Mouse (Mus musculus) thymus, postnatal 0 days (tissue): ENCODE measurements around the gene Ttc1. TPM values are rescaled to one million over a fixed set of nuclear protein-coding genes. Genes with fewer than 3 reads are reported as not detected.

ENCODE experiments used
- DNase-seq: peaks from one replicate; pipeline ENCODE4 v3.0.0-alpha.2; 2015; ENCODE audit warnings: low spot score
- polyA plus RNA-seq: library from polyadenylated mRNA; unstranded; fragments of >200 nt; fragmentation: Nextera tagmentation; extraction: Ambion mirVana; gene quantifications from 2 replicates; pipeline ENCODE4 v1.2.1, GENCODE M21; 2015

Ttc1 gene
- 83.2 and 87.5 TPM in 2 replicates for polyA plus RNA-seq

- peak; percentile 98 for DNase-seq
Measured at GRCm38 (mm10) chr11:43747233-43748226, at the start of gene Ttc1. Gene Ttc1 (minus strand): TSS chr11:43748008.

- no peak for DNase-seq
Measured at GRCm38 (mm10) chr11:43795992-43796391, 48.2 kb upstream of the Ttc1 start.

GRCm38 (mm10) chr11:43790446-43790845 is 42.6 kb upstream of the Ttc1 start:
- no peak for DNase-seq

- peak; percentile 31 for DNase-seq
Measured at GRCm38 (mm10) chr11:43783772-43784171, 36.0 kb upstream of the Ttc1 start.

GRCm38 (mm10) chr11:43783106-43783505 is 35.3 kb upstream of the Ttc1 start:
- no peak for DNase-seq

GRCm38 (mm10) chr11:43779551-43779950 is 31.7 kb upstream of the Ttc1 start:
- DNase-seq, result no peak

- DNase-seq, result no peak
Measured at GRCm38 (mm10) chr11:43776324-43776694, 28.5 kb upstream of the Ttc1 start.

- no peak for DNase-seq
Measured at GRCm38 (mm10) chr11:43775469-43776323, 27.9 kb upstream of the Ttc1 start.

GRCm38 (mm10) chr11:43773725-43774124 is 25.9 kb upstream of the Ttc1 start:
- DNase-seq, result no peak

GRCm38 (mm10) chr11:43770110-43770509 is 22.3 kb upstream of the Ttc1 start:
- no peak for DNase-seq

- DNase-seq, result no peak
Measured at GRCm38 (mm10) chr11:43767749-43768148, 19.9 kb upstream of the Ttc1 start.

- peak; percentile 85 for DNase-seq
Measured at GRCm38 (mm10) chr11:43766922-43767648, 19.3 kb upstream of the Ttc1 start.

- no peak for DNase-seq
Measured at GRCm38 (mm10) chr11:43758436-43758835, 10.6 kb upstream of the Ttc1 start.

GRCm38 (mm10) chr11:43755411-43755810 is 7.6 kb upstream of the Ttc1 start:
- peak; percentile 16 for DNase-seq

- no peak for DNase-seq
Measured at GRCm38 (mm10) chr11:43754568-43754967, 6.8 kb upstream of the Ttc1 start.

GRCm38 (mm10) chr11:43751542-43751941 is 3.7 kb upstream of the Ttc1 start:
- no peak for DNase-seq

- DNase-seq, result no peak
Measured at GRCm38 (mm10) chr11:43728737-43729301, 19.0 kb downstream of the Ttc1 start.

- no peak for DNase-seq
Measured at GRCm38 (mm10) chr11:43727796-43728195, 20.0 kb downstream of the Ttc1 start.

GRCm38 (mm10) chr11:43723411-43723810 is 24.4 kb downstream of the Ttc1 start:
- no peak for DNase-seq

- no peak for DNase-seq
Measured at GRCm38 (mm10) chr11:43712178-43712577, 35.6 kb downstream of the Ttc1 start.

GRCm38 (mm10) chr11:43708409-43708808 is 39.4 kb downstream of the Ttc1 start:
- no peak for DNase-seq
